8 mouse cellular contexts compared by ENCODE assay signal in genomic region chr5:103854041-103854806, GRCm38 (mm10). TPM values are rescaled to one million over a fixed set of nuclear protein-coding genes. Genes with fewer than 3 reads are reported as not detected.
A peak's percentile ranks its signal among the peaks of the same experiment; 100 is the strongest.
DNase-seq lines count a peak whose midpoint lies in the region; ATAC-seq lines count a peak whose summit lies in the region.

No protein-coding gene starts in this region.

- H3K4me3 ChIP-seq in heart, embryonic 14.5 days (ENCODE audit: control insufficient read depth in 1 of 2, insufficient read depth in 1 of 2, low read depth in 1 of 2, low read length in 2 of 2): no peak overlapping the region
- no peak overlapping the region for H3K4me3 ChIP-seq in midbrain, embryonic 13.5 days (replicated peaks)

- no peak overlapping the region for H3K9ac ChIP-seq in heart, embryonic 14.5 days (ENCODE audit: low read length)
- H3K9ac ChIP-seq in midbrain, embryonic 13.5 days (replicated peaks): no peak overlapping the region; the same call in 1 of the 2 replicates

- intact Hi-C loops in heart, postnatal 36 days (cut with DNase I): no loop called here

- H3K27me3 ChIP-seq in heart, embryonic 14.5 days (ENCODE audit: control insufficient read depth, insufficient read depth, low read length): no peaks in the 10 kb centered on the region
- H3K27me3 ChIP-seq in midbrain, embryonic 13.5 days: no peaks in the 10 kb centered on the region

- peak overlapping the region; percentile 11; the same call in 1 of the 2 replicates for H3K4me2 ChIP-seq in heart, embryonic 14.5 days (ENCODE audit: low read length)
- H3K4me2 ChIP-seq in midbrain, embryonic 13.5 days (replicated peaks): no peak overlapping the region

- DNase-seq in heart, postnatal 36 days: no peak
- peak; percentile 92 for DNase-seq in brain, adult 2 months (ENCODE audit: low read depth, low spot score)
- DNase-seq in frontal cortex, postnatal 36 days (ENCODE audit: low spot score in 2 of 2): peak; percentile 66
- DNase-seq in kidney, adult 9 months: no peak
- no peak for DNase-seq in yolk sac, embryonic 10.5 days (ENCODE audit: low spot score)
- no peak for DNase-seq in kidney, postnatal 36 days

- WGBS in heart, embryonic 14.5 days: 57% methylated on average over 17 of the region's 17 CpGs
- 62% methylated on average over 17 of the region's 17 CpGs for WGBS in midbrain, embryonic 13.5 days

- H3K4me1 ChIP-seq in heart, embryonic 14.5 days (ENCODE audit: control insufficient read depth in 2 of 2, insufficient read depth in 2 of 2, low read length in 2 of 2): peaks cover 6 to 8% of the 10 kb centered on the region in 2 experiments; a peak in 3 of 4 replicates
- H3K4me1 ChIP-seq in midbrain, embryonic 13.5 days (replicated peaks): peaks cover 14% of the 10 kb centered on the region

- peaks cover 39% of the 10 kb centered on the region for H3K36me3 ChIP-seq in heart, embryonic 14.5 days (ENCODE audit: control insufficient read depth, insufficient read depth, low read length)
- peaks cover 16% of the 10 kb centered on the region; the same call in 1 of the 2 replicates for H3K36me3 ChIP-seq in midbrain, embryonic 13.5 days

- ATAC-seq in heart, embryonic 14.5 days (ENCODE audit: insufficient number of reproducible peaks, insufficient read depth, low FRiP score, low read depth): no peak
- ATAC-seq in midbrain, embryonic 13.5 days: peak; percentile 80

- no peaks in the 10 kb centered on the region for H3K9me3 ChIP-seq in heart, embryonic 14.5 days (ENCODE audit: control insufficient read depth, low read length)
- H3K9me3 ChIP-seq in midbrain, embryonic 13.5 days: no peaks in the 10 kb centered on the region

- peak overlapping the region in 1 of 2 experiments; percentile 53; a peak in 3 of 4 replicates for H3K27ac ChIP-seq in heart, embryonic 14.5 days (replicated peaks in 1 of 2; ENCODE audit: control insufficient read depth in 1 of 2, insufficient read depth in 1 of 2, low read depth in 2 of 2, low read length in 2 of 2)
- peak overlapping the region; percentile 60 for H3K27ac ChIP-seq in midbrain, embryonic 13.5 days

RNA-seq across cellular contexts. Expression of gene Klhl8, which starts 56.8 kb away (rescaled TPM):
- polyA plus RNA-seq in heart, embryonic 14.5 days (2014; fragmentation: Nextera tagmentation; extraction: Ambion mirVana): 11.9 and 14.2 TPM in 2 replicates
- 10 to 100 TPM; 11.1 to 12.8 TPM for total RNA-seq in heart, postnatal 36 days (2021)
- 28.1 and 30.7 TPM in 2 replicates for polyA plus RNA-seq in midbrain, embryonic 13.5 days (2015; fragmentation: Nextera tagmentation; extraction: Ambion mirVana)

Comparison
In these comparisons a context has a peak if more than half of its experiments do, and no peak if none do; other contexts are left out.
1. DNase-seq: peak in brain, adult 2 months (single experiment) and frontal cortex, postnatal 36 days (2 of 2); none in heart, postnatal 36 days (0 of 2), kidney, adult 9 months (single experiment), yolk sac, embryonic 10.5 days (single experiment) and kidney, postnatal 36 days (0 of 2).